Mouse (Mus musculus): ENCODE data around the gene Trhr2. TPM values are rescaled to one million over a fixed set of nuclear protein-coding genes. Genes with fewer than 3 reads are reported as not detected.

The Trhr2 gene
- not detected in 2 replicates for polyA plus RNA-seq (2014; fragmentation: Nextera tagmentation; extraction: Ambion mirVana)

- H3K4me1 ChIP-seq (ENCODE audit: control insufficient read depth, insufficient read depth, low read length): no peaks in the 10 kb centered on the region
- H3K27me3 ChIP-seq (ENCODE audit: control insufficient read depth, insufficient read depth, low read length): no peaks in the 10 kb centered on the region
- no peak within 1 kb of the TSS for H3K4me3 ChIP-seq (ENCODE audit: low read length)
- no peak within 1 kb of the TSS for H3K9ac ChIP-seq (ENCODE audit: low read depth, low read length)
- WGBS: 75% methylated on average over 7 of the region's 7 CpGs
- ATAC-seq (ENCODE audit: low FRiP score, low TSS enrichment): no peak
- H3K9me3 ChIP-seq (ENCODE audit: control insufficient read depth, low read length): no peaks in the 10 kb centered on the region
- H3K4me2 ChIP-seq (replicated peaks; ENCODE audit: low read depth, low read length): no peak within 1 kb of the TSS
- H3K27ac ChIP-seq (ENCODE audit: low read depth, low read length): no peak within 1 kb of the TSS
- no peaks in the 10 kb centered on the region for H3K36me3 ChIP-seq (ENCODE audit: control insufficient read depth, insufficient read depth, low read length)
These were observed at the start of gene Trhr2 for GRCm38 (mm10) chr8:122360696-122361416. Trhr2 (minus strand) TSS chr8:122360746.

GRCm38 (mm10) chr8:122407678-122408077 lies 47.1 kb upstream of the Trhr2 start:
- H3K27ac ChIP-seq (ENCODE audit: low read depth, low read length): no peak overlapping the region
- no peak for ATAC-seq (ENCODE audit: low FRiP score, low TSS enrichment)
- no peaks in the 10 kb centered on the region for H3K4me1 ChIP-seq (ENCODE audit: control insufficient read depth, insufficient read depth, low read length)
- no peak overlapping the region for H3K4me3 ChIP-seq (ENCODE audit: low read length)
- H3K4me2 ChIP-seq (replicated peaks; ENCODE audit: low read depth, low read length): no peak overlapping the region
- H3K9ac ChIP-seq (ENCODE audit: low read depth, low read length): no peak overlapping the region
- H3K36me3 ChIP-seq (ENCODE audit: control insufficient read depth, insufficient read depth, low read length): peaks cover 99% of the 10 kb centered on the region
- H3K9me3 ChIP-seq (ENCODE audit: control insufficient read depth, low read length): no peaks in the 10 kb centered on the region
- no peaks in the 10 kb centered on the region for H3K27me3 ChIP-seq (ENCODE audit: control insufficient read depth, insufficient read depth, low read length)
- 98% methylated on average over 7 of the region's 7 CpGs for WGBS

- no peak for ATAC-seq (ENCODE audit: low FRiP score, low TSS enrichment)
- H3K27me3 ChIP-seq (ENCODE audit: control insufficient read depth, insufficient read depth, low read length): no peaks in the 10 kb centered on the region
- WGBS: 89% methylated on average over 9 of the region's 9 CpGs
These were observed 44.7 kb upstream of the Trhr2 start for GRCm38 (mm10) chr8:122405146-122405805.

DNA sequence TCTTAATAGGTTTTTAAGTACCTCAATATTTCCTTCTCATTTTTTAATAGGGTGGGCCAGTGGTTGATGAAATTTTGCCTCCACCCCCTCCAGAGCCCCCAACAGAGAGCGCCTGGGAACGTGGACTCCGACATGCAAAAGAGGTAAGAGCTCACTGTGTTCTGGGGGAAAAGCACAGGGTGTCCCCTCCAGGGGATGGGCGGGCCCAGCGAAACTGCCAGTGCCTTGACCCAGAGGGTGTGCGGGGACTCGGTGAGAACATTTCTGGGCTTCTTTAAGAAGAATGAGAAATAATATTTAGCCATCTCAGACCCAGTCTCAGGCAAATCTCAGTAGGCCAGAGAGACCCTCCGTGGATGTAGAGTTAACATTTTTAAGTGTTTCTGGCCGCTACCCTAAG lies 37.6 kb upstream of the Trhr2 start:
- Histone ChIP-seq H3K4me2 (replicated peaks; ENCODE audit: low read depth, low read length) (no peak overlapping the region), H3K27me3 (ENCODE audit: control insufficient read depth, insufficient read depth, low read length) (no peaks in the 10 kb centered on the region), H3K4me1 (ENCODE audit: control insufficient read depth, insufficient read depth, low read length) (no peaks in the 10 kb centered on the region), H3K9ac (ENCODE audit: low read depth, low read length) (no peak overlapping the region), H3K36me3 (ENCODE audit: control insufficient read depth, insufficient read depth, low read length) (peaks cover 92% of the 10 kb centered on the region), H3K4me3 (ENCODE audit: low read length) (no peak overlapping the region), H3K9me3 (ENCODE audit: control insufficient read depth, low read length) (no peaks in the 10 kb centered on the region), H3K27ac (ENCODE audit: low read depth, low read length) (no peak overlapping the region)
- no peak for ATAC-seq (ENCODE audit: low FRiP score, low TSS enrichment)
- 96% methylated on average over 9 of the region's 9 CpGs for WGBS

More at GRCm38 (mm10) chr8:122405146-122405805, 44.7 kb upstream of the Trhr2 start:
- Histone ChIP-seq H3K4me1 (ENCODE audit: control insufficient read depth, insufficient read depth, low read length) (no peaks in the 10 kb centered on the region), H3K4me3 (ENCODE audit: low read length) (no peak overlapping the region), H3K9me3 (ENCODE audit: control insufficient read depth, low read length) (no peaks in the 10 kb centered on the region), H3K9ac (ENCODE audit: low read depth, low read length) (no peak overlapping the region), H3K4me2 (replicated peaks; ENCODE audit: low read depth, low read length) (no peak overlapping the region), H3K36me3 (ENCODE audit: control insufficient read depth, insufficient read depth, low read length) (peaks cover 99% of the 10 kb centered on the region), H3K27ac (ENCODE audit: low read depth, low read length) (no peak overlapping the region)

- Histone ChIP-seq H3K9ac (ENCODE audit: low read depth, low read length) (no peak overlapping the region), H3K36me3 (ENCODE audit: control insufficient read depth, insufficient read depth, low read length) (peaks cover 86% of the 10 kb centered on the region), H3K9me3 (ENCODE audit: control insufficient read depth, low read length) (no peaks in the 10 kb centered on the region), H3K4me3 (ENCODE audit: low read length) (no peak overlapping the region), H3K4me2 (replicated peaks; ENCODE audit: low read depth, low read length) (no peak overlapping the region), H3K27me3 (ENCODE audit: control insufficient read depth, insufficient read depth, low read length) (no peaks in the 10 kb centered on the region), H3K27ac (ENCODE audit: low read depth, low read length) (no peak overlapping the region), H3K4me1 (ENCODE audit: control insufficient read depth, insufficient read depth, low read length) (no peaks in the 10 kb centered on the region)
- ATAC-seq (ENCODE audit: low FRiP score, low TSS enrichment): no peak
- WGBS: 92% methylated on average over 6 of the region's 6 CpGs
These were observed 34.7 kb upstream of the Trhr2 start for GRCm38 (mm10) chr8:122395291-122395690.

DNA sequence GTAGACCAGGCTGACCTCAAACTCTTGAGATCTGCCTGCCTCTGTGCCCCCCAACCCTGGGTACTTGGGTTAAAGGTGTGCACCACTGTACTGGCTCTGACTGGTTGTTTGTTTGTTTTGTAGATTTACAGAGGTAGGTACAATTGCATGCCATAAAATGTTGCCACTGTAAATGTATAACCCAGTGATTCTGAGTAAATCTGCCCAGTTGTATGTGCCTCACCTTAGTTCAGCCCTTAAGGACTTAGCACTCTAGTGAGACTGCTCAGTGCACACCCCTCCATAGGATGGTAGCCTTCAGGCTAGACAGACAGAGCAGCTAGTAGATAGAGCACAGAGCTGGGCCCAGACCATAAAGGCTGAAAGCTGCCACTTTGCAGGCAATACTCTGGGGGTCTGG lies 33.2 kb upstream of the Trhr2 start:
- ATAC-seq (ENCODE audit: low FRiP score, low TSS enrichment): no peak
- H3K36me3 ChIP-seq (ENCODE audit: control insufficient read depth, insufficient read depth, low read length): peaks cover 84% of the 10 kb centered on the region
- no peak overlapping the region for H3K9ac ChIP-seq (ENCODE audit: low read depth, low read length)

GRCm38 (mm10) chr8:122390758-122391157 lies 30.2 kb upstream of the Trhr2 start:
- H3K9me3 ChIP-seq (ENCODE audit: control insufficient read depth, low read length): no peaks in the 10 kb centered on the region
- ATAC-seq (ENCODE audit: low FRiP score, low TSS enrichment): no peak
- no peaks in the 10 kb centered on the region for H3K27me3 ChIP-seq (ENCODE audit: control insufficient read depth, insufficient read depth, low read length)
- H3K4me2 ChIP-seq (replicated peaks; ENCODE audit: low read depth, low read length): no peak overlapping the region
- H3K36me3 ChIP-seq (ENCODE audit: control insufficient read depth, insufficient read depth, low read length): peaks cover 90% of the 10 kb centered on the region
- H3K4me3 ChIP-seq (ENCODE audit: low read length): no peak overlapping the region
- WGBS: 93% methylated on average over 3 of the region's 3 CpGs
- H3K9ac ChIP-seq (ENCODE audit: low read depth, low read length): no peak overlapping the region
- no peak overlapping the region for H3K27ac ChIP-seq (ENCODE audit: low read depth, low read length)
- no peaks in the 10 kb centered on the region for H3K4me1 ChIP-seq (ENCODE audit: control insufficient read depth, insufficient read depth, low read length)

More for the DNA sequence above, 33.2 kb upstream of the Trhr2 start:
- H3K27me3 ChIP-seq (ENCODE audit: control insufficient read depth, insufficient read depth, low read length): no peaks in the 10 kb centered on the region
- H3K9me3 ChIP-seq (ENCODE audit: control insufficient read depth, low read length): no peaks in the 10 kb centered on the region
- no peaks in the 10 kb centered on the region for H3K4me1 ChIP-seq (ENCODE audit: control insufficient read depth, insufficient read depth, low read length)
- H3K4me3 ChIP-seq (ENCODE audit: low read length): no peak overlapping the region
- H3K4me2 ChIP-seq (replicated peaks; ENCODE audit: low read depth, low read length): no peak overlapping the region
- H3K27ac ChIP-seq (ENCODE audit: low read depth, low read length): no peak overlapping the region

DNA sequence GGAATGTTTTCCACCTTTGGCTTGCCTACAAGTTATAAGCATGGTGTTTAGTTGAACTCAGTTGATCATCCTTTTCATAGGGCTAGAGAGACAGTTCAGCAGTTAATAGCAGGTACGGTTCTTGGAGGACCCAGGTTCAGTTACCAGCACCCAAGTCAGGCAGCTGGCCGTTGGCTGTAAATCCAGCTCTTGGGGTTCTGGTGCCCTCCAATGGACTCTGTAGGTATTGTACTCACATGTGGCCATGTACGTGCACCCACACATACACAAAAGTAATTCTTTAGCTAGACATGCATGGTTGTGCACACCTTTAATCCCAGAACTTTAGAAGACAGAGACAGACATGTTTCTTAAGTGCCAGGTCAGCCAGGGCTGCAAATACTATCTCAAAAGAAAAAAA lies 28.8 kb upstream of the Trhr2 start:
- Histone ChIP-seq H3K9me3 (ENCODE audit: control insufficient read depth, low read length) (no peaks in the 10 kb centered on the region), H3K4me1 (ENCODE audit: control insufficient read depth, insufficient read depth, low read length) (no peaks in the 10 kb centered on the region), H3K27me3 (ENCODE audit: control insufficient read depth, insufficient read depth, low read length) (no peaks in the 10 kb centered on the region), H3K27ac (ENCODE audit: low read depth, low read length) (no peak overlapping the region), H3K4me2 (replicated peaks; ENCODE audit: low read depth, low read length) (no peak overlapping the region), H3K36me3 (ENCODE audit: control insufficient read depth, insufficient read depth, low read length) (peaks cover 92% of the 10 kb centered on the region), H3K4me3 (ENCODE audit: low read length) (no peak overlapping the region), H3K9ac (ENCODE audit: low read depth, low read length) (no peak overlapping the region)
- no peak for ATAC-seq (ENCODE audit: low FRiP score, low TSS enrichment)
- WGBS: 88% methylated on average over 3 of the region's 3 CpGs

DNA sequence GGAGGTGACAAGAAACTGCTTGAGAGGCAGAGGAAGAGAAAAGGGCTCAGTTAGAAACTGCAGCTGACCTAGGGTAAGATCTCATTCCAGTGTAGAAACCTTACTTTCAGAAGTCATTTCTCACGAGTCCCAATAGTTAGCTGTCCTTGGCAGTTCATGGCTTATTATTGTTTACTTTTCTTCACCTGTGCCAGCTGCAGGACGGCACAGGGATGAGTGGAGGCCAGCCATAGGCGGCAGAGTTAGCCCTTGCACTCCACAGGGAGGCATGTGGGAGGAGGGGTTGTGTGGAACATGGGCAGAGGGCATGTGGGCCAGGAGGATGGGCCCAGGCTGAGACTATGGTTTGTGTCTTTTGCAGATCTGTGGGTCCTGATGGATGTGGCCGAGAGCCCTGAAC lies 22.5 kb upstream of the Trhr2 start:
- Histone ChIP-seq H3K9ac (ENCODE audit: low read depth, low read length) (no peak overlapping the region), H3K4me3 (ENCODE audit: low read length) (no peak overlapping the region), H3K4me1 (ENCODE audit: control insufficient read depth, insufficient read depth, low read length) (no peaks in the 10 kb centered on the region), H3K27ac (ENCODE audit: low read depth, low read length) (no peak overlapping the region), H3K36me3 (ENCODE audit: control insufficient read depth, insufficient read depth, low read length) (peaks cover 70% of the 10 kb centered on the region), H3K4me2 (replicated peaks; ENCODE audit: low read depth, low read length) (no peak overlapping the region), H3K27me3 (ENCODE audit: control insufficient read depth, insufficient read depth, low read length) (no peaks in the 10 kb centered on the region), H3K9me3 (ENCODE audit: control insufficient read depth, low read length) (no peaks in the 10 kb centered on the region)
- 80% methylated on average over 4 of the region's 4 CpGs for WGBS
- ATAC-seq (ENCODE audit: low FRiP score, low TSS enrichment): no peak

All from kidney, embryonic 14.5 days (tissue).